Mouse (Mus musculus) lung, adult 2 months (tissue): ENCODE measurements around the gene Xk.

Experiments
- CTCF ChIP-seq: fragments of 200-500 bp; IDR thresholded peaks from 2 replicates; pipeline ENCODE4 v1.5.1; 2011; ENCODE audit warnings: mild to moderate bottlenecking, low read length, control low read depth; ENCODE audit not compliant: insufficient read depth
- POLR2A ChIP-seq: fragments of 200-500 bp; IDR thresholded peaks from 2 replicates; pipeline ENCODE4 v1.6.1; 2011; ENCODE audit warnings: low read depth, mild to moderate bottlenecking, control low read depth, low read length, borderline replicate concordance; ENCODE audit errors: extremely low read depth

DNA sequence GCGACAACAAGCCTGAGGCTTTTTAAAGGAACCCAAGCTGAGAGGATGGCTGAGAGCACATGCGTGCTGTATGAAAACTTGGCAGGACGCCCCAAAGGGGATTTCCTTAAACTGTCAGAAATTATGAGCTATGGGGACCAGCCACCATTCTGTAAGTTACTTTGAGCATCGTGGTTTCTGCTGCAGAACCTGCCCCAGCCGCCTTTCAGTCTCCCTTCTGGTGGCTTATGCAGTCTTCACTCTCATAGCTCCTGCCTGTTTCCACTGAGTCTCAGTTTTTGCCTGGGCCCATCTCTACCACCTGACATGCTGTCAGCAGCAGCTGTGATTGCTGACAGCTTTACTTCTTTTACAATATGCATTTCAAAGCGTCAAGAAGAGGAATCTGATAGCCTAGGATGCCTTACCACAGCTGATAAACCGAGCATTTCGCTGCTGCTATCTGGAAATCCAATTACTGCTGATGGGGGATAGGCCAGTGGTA is 29.1 kb upstream of the Xk start:
- TF ChIP-seq CTCF: no peak
- no peak for TF ChIP-seq POLR2A
